Mouse (Mus musculus) embryo, embryonic 11.5 days (tissue): ENCODE results near the gene Cd274.
"Not testable (repeated sequence)": the region's sequence is repeated elsewhere in the genome, so short reads cannot be mapped to it uniquely, and the experiment has no call there.

Source experiments
- DNase-seq: peaks from one replicate; pipeline ENCODE4 v3.0.0-alpha.2; 2012; ENCODE audit warnings: low read depth, low spot score

Cd274 gene

DNA sequence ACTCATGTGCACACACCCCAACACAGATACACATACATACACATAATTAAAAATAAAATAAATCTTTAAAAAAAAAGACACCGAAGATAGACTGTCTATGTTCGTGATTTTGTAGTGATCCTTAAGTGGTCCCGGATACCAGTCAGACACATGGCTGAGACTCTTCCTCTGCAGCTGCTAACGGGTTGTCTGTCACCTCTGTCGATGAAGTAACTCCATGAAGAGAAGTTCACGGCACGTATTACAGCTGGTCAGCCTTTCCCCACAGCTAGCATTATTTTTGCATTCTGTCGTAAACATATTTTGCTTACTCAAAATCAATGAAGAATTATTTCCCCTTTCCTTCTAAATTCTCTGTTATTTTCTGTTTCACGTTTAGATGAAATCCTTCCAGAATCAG is 26.1 kb downstream of the Cd274 start:
- DNase-seq = no peak

- no peak for DNase-seq
Measured at GRCm38 (mm10) chr19:29394721-29395120, 27.5 kb downstream of the Cd274 start.

DNA sequence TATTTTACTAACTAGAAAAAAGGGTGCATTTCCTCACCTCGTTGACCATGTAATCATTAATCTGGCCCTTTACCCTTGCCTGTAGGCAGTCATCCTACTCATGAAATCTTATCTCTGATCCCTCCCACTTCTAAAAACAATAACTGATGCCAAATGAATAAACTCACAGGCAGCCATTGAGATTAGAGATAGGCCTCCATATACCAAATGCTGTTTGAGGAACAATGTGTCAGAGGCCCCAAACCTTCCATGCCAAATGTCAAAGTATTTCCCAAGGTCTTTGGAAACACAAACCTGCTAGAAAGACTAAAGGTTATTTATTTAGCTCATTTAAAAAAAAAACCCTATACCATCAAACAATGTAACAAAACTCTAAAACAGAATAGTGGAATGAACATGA is 29.1 kb downstream of the Cd274 start:
- DNase-seq = no peak

- no peak for DNase-seq
Measured at GRCm38 (mm10) chr19:29399786-29400185, 32.5 kb downstream of the Cd274 start.

DNA sequence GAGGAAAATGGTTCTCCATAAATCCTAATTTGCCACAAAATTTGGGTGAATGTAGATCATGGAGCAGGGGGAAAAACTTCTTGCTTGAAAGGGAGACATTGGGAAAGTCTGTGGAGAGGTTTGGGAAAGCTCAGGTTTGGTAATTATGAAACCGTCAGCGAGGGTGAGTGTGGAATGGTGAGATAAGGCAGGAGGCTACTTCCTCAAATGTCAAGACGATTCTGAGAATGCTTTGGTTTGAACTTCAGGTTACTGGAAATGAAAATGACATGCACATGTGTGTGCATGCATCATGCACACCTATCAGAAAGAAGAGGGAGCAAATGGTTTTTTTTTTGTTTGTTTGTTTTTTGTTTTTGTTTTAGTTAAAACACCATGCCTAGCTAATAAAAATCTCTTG is 33.2 kb downstream of the Cd274 start:
- no peak for DNase-seq

GRCm38 (mm10) chr19:29402621-29403020 is 35.4 kb downstream of the Cd274 start:
- no peak for DNase-seq

DNA sequence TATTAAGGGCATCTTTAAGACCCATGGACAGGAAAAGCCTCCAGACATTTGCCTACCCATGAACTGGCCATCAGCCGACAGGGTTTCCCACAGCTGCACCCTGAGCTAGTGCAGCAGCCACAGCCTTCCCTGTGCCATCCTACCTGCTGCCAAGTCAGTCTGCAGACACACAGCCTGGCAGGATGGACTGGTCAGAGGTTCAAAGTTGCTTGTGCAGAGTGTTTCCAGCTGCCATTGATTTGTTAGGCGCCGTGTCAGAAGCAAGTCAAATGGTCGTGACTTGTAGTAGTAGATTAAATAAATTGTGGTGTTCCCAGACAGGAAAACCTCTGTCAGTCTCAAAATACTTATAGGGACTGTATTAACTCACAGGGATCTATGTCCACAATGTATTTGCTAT is 36.0 kb downstream of the Cd274 start:
- DNase-seq = no peak

- DNase-seq = no peak
Measured at GRCm38 (mm10) chr19:29405388-29405787, 38.1 kb downstream of the Cd274 start.

- DNase-seq = no peak
Measured at GRCm38 (mm10) chr19:29406042-29407017, 39.1 kb downstream of the Cd274 start.

GRCm38 (mm10) chr19:29410619-29411018 is 43.4 kb downstream of the Cd274 start, which contains the start of gene Pdcd1lg2:
Gene Pdcd1lg2 (plus strand): TSS chr19:29410919.
- DNase-seq = no peak

DNA sequence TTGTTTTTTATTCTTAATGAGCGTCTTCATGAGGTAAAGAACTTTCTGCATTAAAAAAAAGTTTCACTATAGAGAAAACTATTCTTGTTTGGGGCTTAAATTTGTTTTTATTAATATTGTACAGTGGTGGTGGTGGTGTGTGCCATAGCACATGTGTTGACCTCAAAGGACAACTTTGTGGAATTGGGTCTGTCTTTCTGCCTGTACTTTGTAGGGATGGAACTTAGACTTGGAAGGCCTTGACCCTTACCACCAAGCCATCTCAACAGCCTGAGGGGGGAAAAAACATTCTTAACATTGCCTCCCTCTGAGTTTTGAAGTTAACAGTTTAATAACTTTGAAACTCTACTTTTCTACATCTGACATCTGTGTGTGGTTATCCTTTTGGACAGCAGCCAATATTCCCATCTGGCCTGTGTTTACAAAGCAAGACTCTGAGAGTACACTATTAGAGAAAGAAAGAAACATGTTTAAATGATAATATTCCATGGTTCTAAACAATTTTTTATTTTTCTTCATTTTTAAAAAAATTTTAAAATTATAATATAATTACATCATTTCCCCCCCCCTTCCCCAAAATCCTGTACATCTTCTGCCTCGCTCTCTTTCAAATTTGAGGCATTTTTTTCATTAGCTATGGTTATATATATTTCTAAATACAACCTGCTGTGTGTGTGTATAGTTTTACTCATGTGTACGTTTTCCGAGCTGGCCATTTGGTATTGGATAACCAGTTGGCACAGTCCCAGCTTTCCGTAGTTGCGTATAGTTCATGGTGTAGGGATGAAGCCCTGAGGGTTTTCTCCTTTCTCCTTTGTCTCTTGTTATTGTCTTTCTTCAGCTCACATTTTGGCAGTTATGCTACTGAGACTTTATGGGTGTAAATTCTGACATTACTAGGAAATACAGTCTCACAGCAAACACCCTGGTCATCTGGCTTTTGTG is 45.5 kb downstream of the Cd274 start:
- DNase-seq = peak; percentile 34

DNA sequence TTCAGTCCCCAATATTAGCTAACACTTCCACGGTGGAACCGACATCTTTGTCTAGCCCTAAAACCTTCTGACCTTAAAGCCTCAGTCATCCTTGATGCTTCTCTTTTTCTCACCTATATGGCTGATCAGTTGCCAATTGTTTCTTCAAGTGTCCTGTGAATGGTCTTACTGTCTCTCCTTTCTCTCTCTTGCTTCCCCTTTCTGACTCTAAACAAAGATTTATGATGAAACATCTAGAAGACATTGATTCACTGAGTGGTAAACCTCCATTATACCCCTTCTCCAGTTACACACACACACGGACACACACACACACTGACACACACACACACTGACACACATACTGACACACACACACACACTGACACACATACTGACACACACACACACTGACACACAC is 47.3 kb downstream of the Cd274 start:
- no peak for DNase-seq

DNA sequence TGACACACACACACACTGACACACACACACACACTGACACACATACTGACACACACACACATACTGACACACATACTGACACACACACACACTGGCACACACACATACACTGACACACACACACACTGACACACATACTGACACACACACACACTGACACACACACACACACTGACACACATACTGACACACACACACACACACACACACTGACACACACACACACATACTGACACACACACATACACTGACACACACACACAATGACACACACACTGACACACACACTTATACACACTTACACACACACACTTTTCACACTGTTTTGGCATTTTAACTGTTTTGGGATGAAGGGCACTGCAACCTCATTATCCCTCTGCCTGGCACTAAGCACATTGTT is 47.7 kb downstream of the Cd274 start:
- not testable (repeated sequence) for DNase-seq

GRCm38 (mm10) chr19:29416393-29416902 is 49.2 kb downstream of the Cd274 start:
- DNase-seq = no peak

- no peak for DNase-seq
Measured at GRCm38 (mm10) chr19:29417188-29417587, 49.9 kb downstream of the Cd274 start.

GRCm38 (mm10) chr19:29417894-29418293 is 50.6 kb downstream of the Cd274 start:
- DNase-seq = no peak

DNA sequence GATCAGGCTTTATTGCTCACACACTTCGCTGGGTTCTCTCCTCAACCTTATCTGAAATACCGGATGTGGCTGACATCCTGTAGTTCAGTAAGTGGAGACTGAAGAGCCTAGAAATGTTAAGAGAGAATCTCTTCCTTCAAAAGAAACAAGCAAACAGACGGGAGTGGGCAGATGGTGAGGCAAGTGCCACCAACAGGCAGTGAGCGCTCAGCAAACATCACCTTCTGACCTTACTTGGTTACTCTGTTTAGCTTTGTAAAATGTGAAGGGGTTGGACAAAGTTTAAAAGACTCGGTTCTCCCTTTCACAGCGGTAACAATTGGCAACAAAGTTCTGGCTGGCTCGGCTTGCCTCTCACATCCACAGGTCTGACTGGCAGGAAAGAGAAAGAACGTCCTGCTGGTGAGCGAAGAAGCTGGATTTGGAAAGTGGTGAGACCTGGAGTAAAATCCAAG is 51.4 kb downstream of the Cd274 start:
- no peak for DNase-seq

DNA sequence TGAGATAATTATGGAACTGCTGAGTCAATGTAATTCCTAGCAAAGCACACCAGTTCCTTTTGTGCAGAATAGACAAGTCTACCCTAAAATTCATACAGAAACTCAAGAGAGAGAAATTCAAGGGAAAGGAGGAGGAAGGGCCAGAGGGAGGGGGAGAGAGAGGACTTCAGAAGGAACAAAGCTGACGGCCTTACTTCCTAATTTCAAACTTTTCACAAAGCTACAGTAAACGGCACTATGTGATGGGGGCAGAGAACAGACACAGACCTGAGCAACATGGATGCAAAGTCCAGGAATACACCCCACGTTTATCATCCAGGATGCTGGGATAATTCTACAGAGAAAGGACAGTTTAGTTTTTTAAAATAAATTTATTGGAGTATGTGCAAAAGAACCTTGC is 52.3 kb downstream of the Cd274 start:
- no peak for DNase-seq

DNA sequence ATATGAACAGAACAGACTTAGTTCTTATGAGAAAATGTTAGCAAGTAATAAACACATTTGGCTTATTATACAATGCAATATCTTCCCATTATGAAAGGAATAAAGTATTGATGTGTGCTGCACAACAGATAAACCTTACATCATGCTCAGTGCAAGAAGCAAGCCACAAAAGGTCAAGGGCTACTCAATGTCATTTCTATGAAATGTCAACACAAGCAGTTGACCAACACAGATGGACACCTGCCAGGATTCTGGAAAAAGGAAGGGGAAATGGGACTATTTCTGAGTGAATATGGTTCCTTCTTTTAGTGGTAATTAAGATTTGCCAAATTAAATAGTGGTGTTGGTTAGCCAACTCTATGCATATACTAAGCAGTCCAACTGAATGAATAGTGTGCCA is 52.7 kb downstream of the Cd274 start:
- DNase-seq = no peak

DNA sequence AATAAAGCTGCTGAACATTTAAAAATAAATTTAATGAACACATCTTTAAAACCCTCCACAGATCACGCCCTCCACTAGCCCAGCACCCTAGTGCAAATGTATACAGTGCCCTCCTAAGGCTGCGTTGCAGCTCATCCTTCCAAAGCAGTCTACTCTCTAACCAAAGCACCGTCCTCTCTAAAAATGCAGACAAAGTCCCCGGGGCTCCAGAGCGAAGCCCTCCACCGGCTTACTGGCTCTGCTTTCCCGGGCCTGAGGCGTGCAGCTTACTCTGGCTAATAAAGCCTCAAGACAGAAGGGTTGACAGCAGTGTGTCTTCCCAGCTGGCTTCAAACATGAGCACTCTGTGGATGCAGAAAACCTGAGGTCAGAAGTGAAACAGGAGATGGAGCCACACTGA is 53.1 kb downstream of the Cd274 start:
- no peak for DNase-seq

- no peak for DNase-seq
Measured at GRCm38 (mm10) chr19:29422013-29422645, 54.9 kb downstream of the Cd274 start.
